Mouse (Mus musculus) kidney, adult 2 months (tissue): ENCODE results near the gene Gp2. TPM values are rescaled to one million over a fixed set of nuclear protein-coding genes. Genes with fewer than 3 reads are reported as not detected.
A peak's percentile ranks its signal among the peaks of the same experiment; 100 is the strongest.

Experiments
- DNase-seq: peaks from one replicate; pipeline ENCODE4 v3.0.0; 2021
- H3K27ac ChIP-seq: fragments of 200-500 bp; 2 replicates; pipeline ENCODE4 v1.5.1; 2012; ENCODE audit warnings: low read depth, low read length, control low read depth, inconsistent platforms; ENCODE audit not compliant: insufficient read depth
- H3K27me3 ChIP-seq: fragments of 200-500 bp; replicated peaks from 2 replicates; pipeline ENCODE4 v1.6.1; 2012; ENCODE audit warnings: mild to moderate bottlenecking, moderate library complexity, low read length, inconsistent platforms; ENCODE audit not compliant: control insufficient read depth, insufficient read depth
- H3K36me3 ChIP-seq: fragments of 200-500 bp; 2 replicates; pipeline ENCODE4 v1.6.1; 2012; ENCODE audit warnings: mild to moderate bottlenecking, moderate library complexity, low read length, inconsistent platforms; ENCODE audit not compliant: control insufficient read depth, insufficient read depth
- H3K4me1 ChIP-seq: fragments of 200-500 bp; 2 replicates; pipeline ENCODE4 v1.6.1; 2011; ENCODE audit warnings: low read length; ENCODE audit not compliant: control insufficient read depth, insufficient read depth
- H3K4me3 ChIP-seq: fragments of 200-500 bp; 2 replicates; pipeline ENCODE4 v1.5.1; 2011; ENCODE audit warnings: mild to moderate bottlenecking, low read depth, low read length, control low read depth; ENCODE audit not compliant: insufficient read depth
- CTCF ChIP-seq: fragments of 200-500 bp; conservative IDR thresholded peaks from 2 replicates; pipeline ENCODE4 v1.5.1; 2011; ENCODE audit warnings: low read depth, mild to moderate bottlenecking, control low read depth, low read length, moderate library complexity, mixed read lengths; ENCODE audit not compliant: insufficient read depth, insufficient read length
- POLR2A ChIP-seq: fragments of 200-500 bp; IDR thresholded peaks from one replicate; pipeline ENCODE4 v1.6.1; 2011; ENCODE audit warnings: low read depth, low read length, control low read depth
- WGBS: fragments of 180-500 bp; shearing (Covaris S2); methylation state at CpG from one replicate; pipeline ENCODE4 v1.1.7; 2018; 5-methylcytosine and 5-hydroxymethylcytosine counted together
- polyA plus RNA-seq: library from polyadenylated mRNA; depleted of rRNA; stranded (reverse); fragments of >200 nt; gene quantifications from 2 replicates; pipeline ENCODE4 v1.2.3, GENCODE M21; 2012; rRNA removed

Gene Gp2
- polyA plus RNA-seq, 1 experiment: 2.6 TPM

DNA sequence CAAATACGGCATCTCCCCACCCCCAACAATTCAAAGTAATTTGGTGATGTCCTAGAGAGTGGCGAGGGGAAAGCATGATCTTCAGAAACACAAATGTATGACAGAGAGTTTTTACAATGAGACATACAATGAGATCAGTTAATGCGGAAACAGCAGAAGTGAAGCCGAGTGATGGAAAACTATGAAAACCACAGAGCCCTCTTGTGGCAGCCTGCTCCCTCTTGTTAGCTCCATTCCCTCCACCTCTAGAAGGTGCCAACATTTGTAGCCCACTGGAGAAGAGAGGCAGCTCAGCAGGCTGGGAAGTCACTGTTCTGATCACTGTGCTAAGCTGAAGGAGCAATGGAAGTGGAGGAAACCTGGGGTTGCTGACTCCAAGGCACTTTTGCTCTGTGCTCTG is 15.2 kb downstream of the Gp2 start:
- Histone ChIP-seq H3K36me3 (no peaks in the 10 kb centered on the region), H3K4me1 (no peaks in the 10 kb centered on the region), H3K27me3 (no peaks in the 10 kb centered on the region), H3K27ac (no peak overlapping the region), H3K4me3 (no peak overlapping the region)
- no peak for DNase-seq
- 74% methylated on average over 4 of the region's 4 CpGs for WGBS
- TF ChIP-seq POLR2A (no peak), CTCF (no peak; the same call in 1 of the 2 replicates)

GRCm38 (mm10) chr7:119441938-119442337 is 17.1 kb downstream of the Gp2 start:
- 71% methylated on average over 1 of the region's 1 CpGs for WGBS
- H3K4me3 ChIP-seq: no peak overlapping the region
- TF ChIP-seq POLR2A (no peak), CTCF (no peak)
- H3K36me3 ChIP-seq: no peaks in the 10 kb centered on the region
- H3K27ac ChIP-seq: no peak overlapping the region
- H3K4me1 ChIP-seq: no peaks in the 10 kb centered on the region
- no peak for DNase-seq
- no peaks in the 10 kb centered on the region for H3K27me3 ChIP-seq

GRCm38 (mm10) chr7:119427180-119427616 is 31.9 kb downstream of the Gp2 start:
- H3K4me3 ChIP-seq: no peak overlapping the region
- peak; percentile 56 for DNase-seq
- TF ChIP-seq POLR2A: no peak
- TF ChIP-seq CTCF: peak; percentile 66
- WGBS: 16% methylated on average over 6 of the region's 6 CpGs
- H3K27me3 ChIP-seq: no peaks in the 10 kb centered on the region
- no peaks in the 10 kb centered on the region for H3K4me1 ChIP-seq
- H3K27ac ChIP-seq: no peak overlapping the region
- H3K36me3 ChIP-seq: no peaks in the 10 kb centered on the region

DNA sequence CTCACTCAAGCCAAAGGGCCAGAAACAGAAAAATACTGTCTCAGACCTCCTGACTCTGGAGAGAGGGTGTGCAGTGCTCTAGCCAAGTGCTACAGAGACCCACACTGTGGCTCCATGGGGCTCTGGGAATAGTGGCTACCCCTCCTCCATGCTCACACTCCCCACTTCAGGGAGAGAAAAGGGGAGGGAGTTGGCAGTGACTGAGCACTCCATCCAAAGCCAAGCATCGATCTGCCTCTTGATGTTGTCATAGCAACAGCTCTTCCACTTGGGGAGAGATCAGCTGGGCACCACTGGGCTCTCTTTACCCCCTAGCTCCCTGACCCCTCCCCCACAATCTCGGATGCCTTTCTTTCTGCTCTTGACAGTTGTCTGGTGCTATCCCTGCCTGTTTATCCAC is 38.4 kb downstream of the Gp2 start:
- no peak for DNase-seq
- Histone ChIP-seq H3K4me3 (no peak overlapping the region), H3K27me3 (no peaks in the 10 kb centered on the region), H3K4me1 (no peaks in the 10 kb centered on the region), H3K27ac (no peak overlapping the region), H3K36me3 (no peaks in the 10 kb centered on the region)
- TF ChIP-seq CTCF: no peak
- no peak for TF ChIP-seq POLR2A
- 11% methylated on average over 2 of the region's 2 CpGs for WGBS

GRCm38 (mm10) chr7:119418523-119418922 is 40.6 kb downstream of the Gp2 start:
- DNase-seq: no peak
- H3K4me1 ChIP-seq: no peaks in the 10 kb centered on the region
- H3K27ac ChIP-seq: no peak overlapping the region
- H3K27me3 ChIP-seq: no peaks in the 10 kb centered on the region
- H3K4me3 ChIP-seq: no peak overlapping the region
- TF ChIP-seq POLR2A: no peak
- no peak for TF ChIP-seq CTCF
- 63% methylated on average over 1 of the region's 1 CpGs for WGBS
- H3K36me3 ChIP-seq: no peaks in the 10 kb centered on the region

DNA sequence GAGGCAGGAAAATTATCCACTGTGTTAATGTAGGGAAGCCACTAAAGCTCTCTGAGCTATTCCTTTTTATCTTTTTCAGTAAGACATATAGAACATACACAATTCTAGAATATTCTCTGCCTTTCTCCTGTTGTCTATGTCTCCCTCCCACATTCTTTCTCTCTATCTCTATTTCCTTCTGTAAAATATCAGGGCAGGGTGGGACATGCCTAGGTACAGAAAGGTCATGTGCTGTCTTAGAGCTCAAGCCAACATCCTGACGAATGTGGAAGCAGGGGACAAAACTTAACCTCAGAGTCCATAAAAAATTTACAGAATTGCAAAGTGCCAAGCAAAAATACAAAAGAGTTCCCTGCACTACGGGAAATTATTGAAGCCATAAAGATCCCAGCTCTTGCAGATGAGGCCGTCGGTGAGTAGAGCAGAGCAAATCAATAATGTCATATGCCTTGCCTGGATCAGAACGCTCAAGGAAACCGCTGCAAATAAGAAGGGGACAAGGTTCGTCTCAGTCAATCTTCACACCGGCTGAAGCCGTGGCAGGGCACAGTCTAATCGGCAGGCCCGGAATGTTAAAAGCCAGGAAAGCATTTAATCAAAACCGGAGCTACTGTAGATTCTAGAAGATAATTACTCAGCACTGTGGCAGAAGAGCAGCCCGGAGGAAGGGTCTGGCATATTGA is 64.9 kb downstream of the Gp2 start:
- TF ChIP-seq CTCF (no peak), POLR2A (no peak)
- Histone ChIP-seq H3K27ac (no peak overlapping the region), H3K4me3 (no peak overlapping the region), H3K36me3 (no peaks in the 10 kb centered on the region), H3K27me3 (no peaks in the 10 kb centered on the region; the same call in 1 of the 2 replicates), H3K4me1 (no peaks in the 10 kb centered on the region; the same call in 1 of the 2 replicates)
- 51% methylated on average over 13 of the region's 13 CpGs for WGBS
- DNase-seq: peak; percentile 35

Other genes starting within 250 kb of the Gp2 start
- gene Umod, start 20.0 kb upstream of the Gp2 start, polyA plus RNA-seq: 2,888 and 4,030 TPM in 2 replicates
- gene Acsm5, start 60.2 kb upstream of the Gp2 start, polyA plus RNA-seq: 78.2 and 91.7 TPM in 2 replicates
- gene Pdilt, start 64.2 kb upstream of the Gp2 start, polyA plus RNA-seq: 1.4 and 2.2 TPM in 2 replicates
- 980 and 1,120 TPM in 2 replicates for gene Acsm2, start 95.1 kb upstream of the Gp2 start, polyA plus RNA-seq
- gene Acsm1, start 147.7 kb upstream of the Gp2 start, polyA plus RNA-seq: 209 and 221 TPM in 2 replicates
- gene Acsm4, start 230.7 kb upstream of the Gp2 start, polyA plus RNA-seq: not detected in 2 replicates